Mouse (Mus musculus): ENCODE data around the gene Polr2h.

- no peak for TF ChIP-seq CTCF (IDR thresholded peaks at IDR 0.05; ENCODE audit: control insufficient read depth, insufficient read depth, insufficient replicate concordance, low read depth, low read length)
- TF ChIP-seq POLR2A (IDR thresholded peaks at IDR 0.05; ENCODE audit: control insufficient read depth, low read depth, low read length) = no peak
Observed at GRCm38 (mm10) chr16:20715161-20715560, 2.3 kb upstream of the Polr2h start.

Measured in testis, adult 2 months (tissue).